13 mouse cellular contexts compared by ENCODE assay signal in genomic region chr3:95066570-95066969, GRCm38 (mm10). TPM values are rescaled to one million over a fixed set of nuclear protein-coding genes. Genes with fewer than 3 reads are reported as not detected.
DNase-seq lines count a peak whose midpoint lies in the region; ATAC-seq and TF ChIP-seq lines count a peak whose summit lies in the region.
"Had no signal": no experiment of that assay in that cellular context is flagged by ENCODE, and none has a peak within 500 bp of the region (broad histone marks: within the 10 kb centered on the region; RNA-seq: fewer than 3 reads in every experiment).

No protein-coding gene starts in this region.

- WGBS in kidney, postnatal 0 days: 87% methylated on average over 11 of the region's 11 CpGs

- H3K4me1 ChIP-seq in kidney, postnatal 0 days (replicated peaks; ENCODE audit: insufficient read depth, low read length): no peaks in the 10 kb centered on the region
- peaks cover 36% of the 10 kb centered on the region for H3K4me1 ChIP-seq in bone marrow macrophage, adult 2 months (ENCODE audit: control insufficient read depth, insufficient read depth, low read length)
- H3K4me1 ChIP-seq: embryonic facial prominence, embryonic 15.5 days had no signal

- peaks cover 82% of the 10 kb centered on the region for H3K36me3 ChIP-seq in kidney, postnatal 0 days (ENCODE audit: insufficient read depth, low read length)

- 0 out of 2 replicates have a peak, but pooled peaks have one; percentile 33 for ATAC-seq in kidney, postnatal 0 days (replicated peaks; ENCODE audit: low FRiP score, low read depth)

- H3K27me3 ChIP-seq in kidney, postnatal 0 days (ENCODE audit: insufficient read depth, low read length): no peaks in the 10 kb centered on the region
- H3K27me3 ChIP-seq: embryonic facial prominence, embryonic 15.5 days had no signal

- no peak overlapping the region for H3K4me3 ChIP-seq in kidney, postnatal 0 days (replicated peaks; ENCODE audit: low read depth, low read length)
- no peak overlapping the region for H3K4me3 ChIP-seq in bone marrow macrophage, adult 2 months (ENCODE audit: insufficient read depth, low read length)
- H3K4me3 ChIP-seq: embryonic facial prominence, embryonic 15.5 days had no signal

- TF ChIP-seq POLR2A in bone marrow macrophage, adult 2 months (IDR thresholded peaks at IDR 0.05; ENCODE audit: borderline replicate concordance, low read depth, low read length): no peak

- H3K27ac ChIP-seq in kidney, postnatal 0 days: no peak overlapping the region
- H3K27ac ChIP-seq in bone marrow macrophage, adult 2 months (ENCODE audit: insufficient read depth, low read depth, low read length): peak overlapping the region; percentile 98
- H3K27ac ChIP-seq: embryonic facial prominence, embryonic 15.5 days had no signal

- H3K9ac ChIP-seq in kidney, postnatal 0 days (ENCODE audit: low read depth, low read length): no peak overlapping the region
- H3K9ac ChIP-seq: embryonic facial prominence, embryonic 15.5 days had no signal

- no peaks in the 10 kb centered on the region for H3K9me3 ChIP-seq in kidney, postnatal 0 days (replicated peaks; ENCODE audit: low read length)
- H3K9me3 ChIP-seq: embryonic facial prominence, embryonic 15.5 days had no signal

- no peak for DNase-seq in kidney, postnatal 0 days (ENCODE audit: low spot score)
- no peak for DNase-seq in kidney, adult 8-10 months
- peak; percentile 32 to 38 for DNase-seq in urinary bladder, postnatal 36 days (ENCODE audit: low spot score in 2 of 2)
- DNase-seq in urinary bladder, adult 2 months (ENCODE audit: low spot score): no peak
- no peak for DNase-seq in layer of hippocampus, adult 8-10 months (ENCODE audit: low spot score in 2 of 2)
- DNase-seq in thymus, postnatal 10 days (ENCODE audit: low spot score in 2 of 2): no peak
- DNase-seq in cerebellum, postnatal 25 days: no peak
- DNase-seq: cerebellum, adult 11 months; gastrocnemius, postnatal 36 days; thymus, adult 18-20 months had no signal

- no peak for TF ChIP-seq CTCF in kidney, postnatal 0 days (IDR thresholded peaks at IDR 0.05; ENCODE audit: low read depth)
- TF ChIP-seq CTCF in bone marrow macrophage, adult 2 months (IDR thresholded peaks at IDR 0.05; ENCODE audit: low read depth, low read length): no peak

- H3K4me2 ChIP-seq in kidney, postnatal 0 days (ENCODE audit: low read length): no peak overlapping the region
- H3K4me2 ChIP-seq: embryonic facial prominence, embryonic 15.5 days had no signal

RNA-seq across cellular contexts. Expression of gene Psmd4, which starts 24.2 kb away (rescaled TPM):
- 214 and 231 TPM in 2 replicates for polyA plus RNA-seq in kidney, postnatal 0 days (2015; fragmentation: Nextera tagmentation; extraction: Ambion mirVana)
- polyA plus RNA-seq in urinary bladder, adult 2 months (2012; rRNA removed): 172 and 195 TPM in 2 replicates
- 136 and 148 TPM in 2 replicates for polyA plus RNA-seq in bone marrow macrophage, adult 2 months (2012; ENCODE audit: insufficient read depth, insufficient read length, missing spikeins)
- 100 to 1,000 TPM; 137 to 166 (median 159) TPM for total RNA-seq in layer of hippocampus, adult 8-10 months (2022)

RNA-seq across cellular contexts. Expression of gene Pip5k1a, which starts 40.2 kb away (rescaled TPM):
- polyA plus RNA-seq in kidney, postnatal 0 days (2015; fragmentation: Nextera tagmentation; extraction: Ambion mirVana): 17.8 and 19.8 TPM in 2 replicates
- polyA plus RNA-seq in urinary bladder, adult 2 months (2012; rRNA removed): 27.2 and 28.2 TPM in 2 replicates
- 23.4 and 27.8 TPM in 2 replicates for polyA plus RNA-seq in bone marrow macrophage, adult 2 months (2012; ENCODE audit: insufficient read depth, insufficient read length, missing spikeins)
- 10 to 100 TPM; 58.5 to 66.8 (median 64.8) TPM for total RNA-seq in layer of hippocampus, adult 8-10 months (2022)

RNA-seq across cellular contexts. Expression of gene Vps72, which starts 44.3 kb away (rescaled TPM):
- 116 and 120 TPM in 2 replicates for polyA plus RNA-seq in kidney, postnatal 0 days (2015; fragmentation: Nextera tagmentation; extraction: Ambion mirVana)
- polyA plus RNA-seq in urinary bladder, adult 2 months (2012; rRNA removed): 70.9 and 76.2 TPM in 2 replicates
- polyA plus RNA-seq in bone marrow macrophage, adult 2 months (2012; ENCODE audit: insufficient read depth, insufficient read length, missing spikeins): 54.8 and 57.4 TPM in 2 replicates
- 10 to 100 TPM; 36.9 to 45.8 (median 43.4) TPM for total RNA-seq in layer of hippocampus, adult 8-10 months (2022)

RNA-seq across cellular contexts. Expression of gene Zfp687, which starts 51.3 kb away (rescaled TPM):
- 19.7 and 20.0 TPM in 2 replicates for polyA plus RNA-seq in kidney, postnatal 0 days (2015; fragmentation: Nextera tagmentation; extraction: Ambion mirVana)
- polyA plus RNA-seq in urinary bladder, adult 2 months (2012; rRNA removed): 14.0 and 17.6 TPM in 2 replicates
- polyA plus RNA-seq in bone marrow macrophage, adult 2 months (2012; ENCODE audit: insufficient read depth, insufficient read length, missing spikeins): 10.5 and 12.7 TPM in 2 replicates
- 10 to 100 TPM; 25.1 to 35.1 (median 30.6) TPM for total RNA-seq in layer of hippocampus, adult 8-10 months (2022)

RNA-seq across cellular contexts. Expression of gene Tmod4, which starts 57.7 kb away (rescaled TPM):
- polyA plus RNA-seq in kidney, postnatal 0 days (2015; fragmentation: Nextera tagmentation; extraction: Ambion mirVana): 0.69 and 0.83 TPM in 2 replicates
- 1.2 and 1.5 TPM in 2 replicates for polyA plus RNA-seq in urinary bladder, adult 2 months (2012; rRNA removed)
- polyA plus RNA-seq in bone marrow macrophage, adult 2 months (2012; ENCODE audit: insufficient read depth, insufficient read length, missing spikeins): 0.60 TPM in 1 of 2 replicates, not detected in the other
- under 1 TPM in 2 of 4 experiments, not detected in 2; 0.55 to 0.81 TPM for total RNA-seq in layer of hippocampus, adult 8-10 months (2022)
- total RNA-seq: left cerebral cortex, postnatal 25 days had no signal

Comparison
In these comparisons a context has a peak if more than half of its experiments do, and no peak if none do; other contexts are left out.
1. DNase-seq: peak in urinary bladder, postnatal 36 days (2 of 2); none in kidney, postnatal 0 days (single experiment), kidney, adult 8-10 months (0 of 2), urinary bladder, adult 2 months (single experiment), layer of hippocampus, adult 8-10 months (0 of 2), thymus, postnatal 10 days (0 of 2) and cerebellum, postnatal 25 days (0 of 2).